Mouse (Mus musculus) R1 (cell line): ENCODE data around the gene Tmem240.
"Not testable (repeated sequence)": the region's sequence is repeated elsewhere in the genome, so short reads cannot be mapped to it uniquely, and the experiment has no call there.

Source experiments
- DNase-seq: peaks from one replicate; pipeline ENCODE4 v3.0.0-alpha.2; 2018; ENCODE audit warnings: low read depth, low spot score

Gene Tmem240

DNA sequence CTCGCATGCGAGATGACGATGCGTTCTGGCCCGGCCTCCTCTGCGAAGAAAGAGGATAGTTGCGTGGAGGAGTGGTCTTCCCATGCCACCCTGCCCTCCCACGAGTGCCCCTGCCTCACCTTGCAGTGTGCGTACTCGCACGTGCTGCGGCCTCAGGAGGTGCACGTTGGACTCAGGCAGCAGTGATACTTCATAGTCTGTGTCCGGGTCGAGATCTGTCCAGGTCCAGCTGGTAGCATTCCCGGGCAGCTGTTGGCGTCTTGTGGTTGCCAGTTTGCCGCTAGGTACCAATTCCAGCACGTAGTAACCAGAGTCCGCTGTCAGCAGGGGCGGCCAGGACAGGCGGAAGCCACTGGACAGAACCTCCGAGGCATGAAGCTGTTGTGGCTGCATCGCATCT lies 36.0 kb downstream of the Tmem240 start:
- DNase-seq = no peak

DNA sequence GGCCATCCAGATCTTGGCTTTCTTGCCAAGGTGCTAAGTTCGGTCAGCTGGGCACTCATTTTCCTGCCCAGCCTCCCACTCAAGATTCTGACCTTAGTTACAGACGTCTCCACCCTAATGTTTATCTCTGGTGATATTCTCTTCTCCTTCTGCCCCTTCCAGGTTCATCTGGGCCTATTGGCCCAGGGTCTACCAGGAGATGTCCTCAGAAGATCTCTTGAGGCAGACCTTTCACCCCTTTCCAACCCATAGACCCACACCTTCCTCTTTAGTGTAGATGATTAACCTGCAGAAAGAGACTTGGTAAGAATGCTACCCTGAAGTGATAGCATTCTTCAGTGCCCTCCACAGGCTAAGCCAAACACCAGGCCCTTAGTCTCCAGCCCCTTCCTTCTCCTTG lies 37.1 kb downstream of the Tmem240 start:
- no peak for DNase-seq

DNA sequence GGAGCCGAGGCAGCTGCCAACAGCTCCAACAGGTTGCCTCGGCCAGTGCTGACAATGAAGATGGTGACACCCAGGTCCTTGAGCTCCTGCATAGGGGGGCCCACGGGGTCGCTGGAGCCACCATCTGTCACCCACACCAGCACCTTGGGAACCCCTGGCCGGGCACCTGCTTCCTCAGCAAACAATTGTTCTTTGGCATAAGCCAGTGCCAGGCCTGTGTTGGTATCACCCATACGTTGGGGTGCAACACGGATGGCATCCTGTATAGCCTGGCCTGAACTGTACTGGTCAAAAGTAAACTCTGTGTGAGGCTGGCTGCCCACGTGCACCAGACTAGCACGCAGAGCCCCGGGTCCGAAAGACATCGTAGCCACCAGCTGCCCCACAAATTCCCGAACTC lies 38.2 kb downstream of the Tmem240 start:
- DNase-seq = no peak

DNA sequence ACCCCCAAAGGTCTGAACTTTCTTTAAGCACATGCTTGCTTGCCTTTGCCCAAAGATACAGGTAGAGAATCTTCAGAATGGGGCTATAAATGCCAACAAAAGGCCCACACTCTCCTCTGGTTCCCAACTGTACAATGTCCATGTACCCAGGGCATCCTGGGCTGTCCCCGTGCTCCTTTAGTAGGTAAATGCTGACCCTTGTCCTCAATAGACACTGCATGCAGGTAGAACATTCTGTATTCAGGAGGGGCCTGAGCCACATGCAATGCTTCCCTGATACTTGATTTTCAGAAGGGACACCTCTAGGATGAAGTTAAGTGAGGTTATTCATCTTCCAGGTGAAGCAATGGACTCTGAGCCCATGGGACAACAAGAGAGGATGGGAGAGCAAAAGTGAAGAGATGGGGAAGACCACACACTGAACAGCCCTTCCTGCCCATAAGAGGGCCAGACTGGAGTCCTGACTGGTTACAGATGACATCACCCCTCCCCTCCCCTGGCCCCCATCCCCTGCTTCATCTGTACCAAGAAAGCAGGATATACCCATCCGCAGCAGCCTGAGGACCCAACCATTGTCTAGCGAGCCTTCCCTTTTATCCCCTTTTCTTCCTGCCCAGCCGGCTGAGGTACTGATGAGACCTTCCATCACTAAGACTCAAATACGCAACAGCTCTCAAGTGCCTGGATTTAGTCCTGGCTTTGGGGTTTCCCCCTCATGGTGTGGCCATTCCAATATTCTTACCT lies 38.9 kb downstream of the Tmem240 start:
- no peak for DNase-seq

DNA sequence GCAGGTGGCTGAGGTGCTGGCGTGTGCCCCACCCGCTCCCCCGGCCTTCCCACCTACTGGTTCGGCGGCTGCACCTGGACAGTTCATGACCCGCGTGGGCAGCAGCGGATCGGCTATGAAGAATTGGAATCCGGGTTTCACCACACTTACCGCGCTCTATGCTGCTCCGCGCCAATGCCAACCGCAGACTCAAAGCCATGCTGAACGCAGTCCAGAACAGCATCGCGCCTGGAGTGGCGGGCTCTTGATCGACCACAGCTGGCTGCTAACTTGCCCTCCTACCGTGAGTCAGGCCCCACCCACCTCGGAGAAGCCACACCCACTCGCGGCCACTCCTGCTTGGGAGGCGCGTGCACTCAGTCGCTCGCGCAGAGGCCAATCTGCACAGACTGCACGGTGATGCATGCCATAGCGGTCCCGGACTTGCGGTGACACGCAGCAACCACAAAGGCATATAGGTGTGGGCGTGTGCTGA lies 39.7 kb downstream of the Tmem240 start, which contains the start of gene Vwa1:
Vwa1 (minus strand) TSS at position 419 of the 475 bp plus-strand sequence.
- DNase-seq = peak; percentile 91

DNA sequence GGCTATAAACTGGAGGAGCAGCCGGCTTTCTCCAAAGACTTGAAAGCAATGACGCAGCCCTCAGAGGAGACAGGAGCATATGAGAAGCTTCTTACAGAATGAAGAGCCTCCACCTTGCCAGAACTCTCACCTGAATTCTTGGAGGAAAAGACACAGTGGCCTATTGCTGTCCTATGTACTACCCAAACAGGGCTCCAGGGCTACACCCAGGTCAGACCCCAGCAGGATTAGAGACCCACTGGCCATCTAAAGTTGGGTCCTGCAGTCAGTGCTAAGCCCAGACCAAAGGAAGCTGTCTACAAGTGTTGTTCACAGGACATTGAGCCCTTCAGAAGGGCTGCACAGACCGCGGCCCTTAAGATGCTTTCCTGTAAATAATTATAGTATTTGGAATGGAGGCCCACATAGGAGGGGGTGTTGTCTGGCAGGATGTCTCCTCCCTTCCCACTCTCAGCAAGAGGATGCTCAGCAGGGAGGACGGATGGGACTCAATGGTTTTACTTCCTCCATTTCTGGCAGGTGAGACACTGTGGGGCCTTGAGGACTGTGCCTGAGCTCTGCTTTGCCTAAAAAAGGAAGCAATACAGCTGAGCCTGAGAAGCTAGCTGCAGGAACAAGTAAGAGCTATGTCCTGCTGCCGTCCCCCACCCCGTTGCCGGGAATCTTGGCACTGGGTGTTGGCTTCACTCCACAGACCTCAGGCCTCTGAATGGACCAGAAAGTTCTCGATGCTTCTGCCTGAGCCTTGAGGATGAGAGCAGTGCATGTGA lies 40.6 kb downstream of the Tmem240 start:
- DNase-seq = peak; percentile 66

DNA sequence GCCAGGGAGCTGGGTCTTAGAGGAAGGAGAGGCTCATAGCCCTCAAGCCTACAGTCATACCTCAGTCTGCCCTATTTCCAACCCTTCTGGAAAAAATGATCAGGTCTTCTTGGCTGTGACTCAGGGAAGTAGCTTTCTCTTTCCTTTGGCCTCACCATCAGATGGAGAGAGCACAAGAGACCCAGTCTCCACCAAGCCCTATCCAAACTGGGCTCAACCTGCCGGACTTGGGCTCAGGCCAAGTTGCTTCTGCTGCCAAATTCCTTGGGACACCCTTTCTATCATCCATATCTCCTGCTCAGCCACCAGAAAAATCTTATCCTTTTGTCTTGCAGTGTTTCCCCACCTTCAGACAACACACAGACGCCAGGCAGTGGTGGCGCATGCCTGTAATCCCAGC lies 41.3 kb downstream of the Tmem240 start:
- DNase-seq = no peak

DNA sequence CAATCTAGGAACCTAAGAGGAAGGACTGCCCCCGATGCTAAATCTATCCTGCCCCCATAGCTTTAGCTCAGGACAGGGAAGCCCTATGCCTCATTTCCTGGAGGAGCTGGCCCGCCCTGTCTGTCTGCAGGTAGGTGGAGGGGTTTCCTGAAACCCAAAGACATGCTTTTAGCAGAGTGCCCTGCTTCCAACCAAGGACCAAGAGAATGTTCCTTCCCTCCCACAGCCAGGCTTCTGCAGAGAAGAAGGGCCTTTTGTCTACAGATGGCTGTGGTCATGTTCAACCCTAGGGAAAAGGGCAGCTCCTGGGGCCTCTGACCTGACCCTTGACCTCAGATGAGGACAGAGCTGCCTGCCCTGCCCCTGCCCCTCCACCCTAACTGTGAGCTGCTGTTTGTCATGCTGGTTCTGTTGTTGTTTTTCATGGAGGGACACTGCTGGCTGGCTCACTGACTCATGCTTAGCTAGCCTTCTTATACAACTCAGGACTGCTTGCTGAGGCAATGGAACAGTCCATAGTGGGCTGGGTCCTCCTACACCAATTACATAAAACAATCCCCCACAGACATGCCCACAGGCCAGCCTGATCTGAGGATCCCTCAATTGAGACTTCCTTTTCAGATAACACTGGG lies 42.2 kb downstream of the Tmem240 start:
- no peak for DNase-seq

DNA sequence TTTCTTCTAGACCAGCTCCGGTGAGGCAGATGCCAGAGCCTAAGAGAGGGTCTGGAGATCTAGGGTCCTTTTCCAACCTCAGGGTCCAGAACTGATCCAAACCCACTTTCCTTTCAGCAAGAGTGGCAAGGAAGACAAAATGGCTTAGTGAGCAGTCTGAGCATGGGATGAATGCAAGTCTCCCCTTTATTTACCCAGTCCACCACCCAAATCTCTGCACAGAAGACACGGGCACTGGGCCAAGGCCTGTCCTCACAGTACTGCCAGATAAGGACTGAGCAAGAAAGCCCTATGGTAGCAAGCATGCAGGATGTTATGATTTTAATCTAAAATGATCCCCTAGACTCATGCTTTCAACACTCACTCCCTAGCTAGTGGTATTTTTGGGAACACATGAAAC lies 43.2 kb downstream of the Tmem240 start:
- DNase-seq = no peak

DNA sequence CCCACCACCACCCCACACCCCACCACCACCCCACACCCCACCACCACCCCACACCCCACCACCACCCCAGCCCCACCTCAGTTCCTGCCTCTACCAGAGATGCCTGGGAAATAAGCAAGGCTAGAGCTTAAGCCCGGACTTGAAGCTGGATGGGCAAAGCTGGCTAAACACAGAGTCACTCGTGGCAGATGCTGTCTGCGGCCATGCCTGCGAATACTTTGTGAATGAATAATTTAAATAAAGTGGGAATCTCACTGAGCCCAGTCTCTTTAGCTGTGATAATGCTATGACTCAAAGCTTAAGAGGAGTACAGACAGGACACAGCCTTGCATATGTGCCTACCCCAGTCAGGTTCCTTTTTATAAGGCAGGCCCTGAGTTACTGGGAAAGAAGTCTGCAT lies 44.9 kb downstream of the Tmem240 start:
- DNase-seq = no peak

DNA sequence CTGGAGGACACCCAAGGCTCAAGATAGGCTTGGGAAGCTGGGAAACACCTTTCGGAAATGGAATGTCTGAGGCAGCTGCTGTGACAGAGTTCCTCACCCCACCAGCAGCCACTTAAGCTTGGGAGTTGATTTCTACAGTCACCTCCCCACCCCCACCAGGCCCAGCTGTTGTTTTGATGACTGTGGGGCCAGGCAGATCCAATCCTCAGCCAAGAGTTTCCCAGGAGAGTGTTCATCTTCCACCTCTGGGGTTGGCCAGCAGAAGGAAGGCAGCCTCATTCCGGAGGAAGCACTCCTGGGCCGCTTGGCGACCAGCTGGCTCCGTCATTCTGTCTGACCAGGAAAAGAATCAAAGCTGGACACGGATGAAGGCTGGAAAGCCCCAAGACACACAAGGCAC lies 46.3 kb downstream of the Tmem240 start:
- DNase-seq = no peak

DNA sequence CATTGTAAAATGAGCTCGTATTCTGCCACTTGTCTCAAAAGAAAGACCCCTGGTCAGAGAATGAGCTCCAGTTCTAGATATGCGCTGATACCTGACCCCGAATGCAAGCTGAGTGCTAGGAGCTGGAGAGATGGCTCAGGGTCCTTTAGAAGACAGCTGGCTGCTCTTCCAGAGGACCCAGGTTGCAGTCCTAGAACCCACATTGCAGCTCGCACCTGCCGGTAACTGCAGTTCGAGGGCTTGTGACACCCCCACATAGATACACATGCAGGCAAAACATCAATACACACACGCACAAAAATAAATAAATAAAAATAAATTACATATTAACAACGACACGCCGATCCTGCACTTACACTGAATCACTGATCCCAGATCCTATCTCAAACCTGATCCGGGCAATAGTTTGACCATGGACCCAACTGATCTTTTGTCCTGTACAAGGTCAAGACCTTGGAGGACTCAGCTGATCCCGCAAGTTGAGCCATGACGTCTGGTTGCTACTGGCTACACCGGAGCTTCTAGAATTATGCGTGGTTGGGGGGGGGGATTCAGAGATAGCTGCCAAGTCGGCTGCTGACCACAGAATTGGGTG lies 49.0 kb downstream of the Tmem240 start:
- no peak for DNase-seq

DNA sequence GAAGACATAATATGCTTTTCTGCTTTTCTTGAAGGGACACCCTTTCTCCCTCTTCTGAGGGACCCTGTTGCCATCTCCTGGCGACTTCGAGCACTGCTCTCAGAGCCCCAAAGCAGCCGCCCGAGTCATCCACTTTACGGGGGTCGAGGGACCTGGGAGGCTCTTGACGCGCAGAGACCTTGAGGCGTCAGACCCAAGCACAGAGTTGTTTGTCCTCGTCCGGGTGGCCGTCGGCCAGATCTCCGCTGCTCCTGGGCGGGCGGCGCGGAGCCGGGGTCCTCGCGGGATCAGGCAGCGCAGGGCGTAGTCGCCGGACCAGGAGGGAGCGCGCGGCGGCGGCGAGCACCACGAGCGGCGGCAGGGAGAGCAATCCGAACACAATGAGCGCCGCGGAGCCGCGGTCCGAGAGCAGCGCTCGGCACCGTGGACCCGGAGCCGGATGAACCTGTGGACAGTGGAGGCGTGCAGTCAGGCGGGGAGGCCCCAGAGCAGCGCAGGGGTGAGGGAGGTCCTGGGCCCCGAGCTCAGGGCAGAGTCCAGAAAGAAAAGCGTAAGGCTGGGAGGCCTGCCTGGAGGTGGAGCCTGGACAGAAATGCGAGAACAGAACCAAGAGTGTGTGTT lies 49.6 kb downstream of the Tmem240 start:
- peak; percentile 86 for DNase-seq

DNA sequence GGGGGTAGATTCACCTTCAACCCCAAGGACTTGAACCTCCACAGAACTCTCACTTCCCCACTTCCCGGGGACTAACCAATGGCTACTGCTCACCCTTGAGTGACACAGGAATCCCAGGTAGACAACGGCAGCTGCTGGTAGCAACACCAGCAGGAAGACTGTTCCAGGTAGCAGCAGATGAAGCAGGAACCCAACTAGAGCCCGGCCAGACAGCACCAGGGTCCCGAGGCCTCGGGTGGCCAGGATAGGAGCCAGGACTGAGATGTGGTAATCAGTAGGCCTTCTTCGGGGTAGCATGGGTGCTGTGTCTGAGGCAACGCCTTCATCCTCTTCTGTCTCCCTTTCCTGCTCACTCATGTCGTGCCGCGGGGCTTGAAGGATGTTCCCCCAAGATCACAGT lies 50.6 kb downstream of the Tmem240 start:
- no peak for DNase-seq

DNA sequence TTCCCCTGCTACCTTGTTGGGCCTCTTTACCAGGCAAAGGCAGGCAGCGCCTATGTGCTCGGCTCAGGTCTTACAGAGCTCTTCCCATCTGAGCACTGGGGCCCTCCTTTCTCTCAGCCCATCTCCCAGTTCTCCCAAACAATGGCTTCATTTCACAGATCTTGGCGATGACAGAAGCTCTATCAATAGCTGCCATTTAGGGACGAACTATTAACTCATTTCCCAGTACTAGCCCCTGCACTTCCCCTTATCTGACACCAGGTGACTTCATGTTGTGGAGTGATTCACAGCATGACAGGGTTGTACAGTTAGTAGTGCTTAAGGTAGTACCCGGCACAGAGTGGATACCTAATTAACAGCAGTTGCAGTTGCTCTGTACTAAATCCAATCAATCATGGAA lies 51.2 kb downstream of the Tmem240 start, which contains the start of gene Tmem88b:
Tmem88b (minus strand) TSS at position 56 of the 400 bp plus-strand sequence.
- DNase-seq = peak; percentile 55

DNA sequence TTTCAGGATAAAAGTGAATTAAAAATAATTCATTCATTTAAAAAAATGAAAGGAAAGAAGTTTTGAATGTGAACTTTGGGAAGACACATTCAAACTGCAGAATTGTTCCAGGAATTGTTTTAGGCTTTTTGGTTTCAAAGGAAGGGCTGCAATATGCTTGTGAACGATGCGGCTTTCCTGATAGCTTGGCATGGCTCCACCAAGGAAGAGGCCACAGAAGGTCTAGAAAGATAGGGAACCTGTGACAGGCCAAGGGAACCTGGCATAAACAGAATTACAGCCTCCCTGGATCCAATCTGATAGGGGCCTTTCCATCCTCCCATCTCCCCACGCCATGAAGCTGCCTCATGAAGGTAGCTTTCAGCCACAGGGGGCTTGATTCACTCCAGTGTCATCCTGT lies 53.7 kb downstream of the Tmem240 start:
- no peak for DNase-seq

DNA sequence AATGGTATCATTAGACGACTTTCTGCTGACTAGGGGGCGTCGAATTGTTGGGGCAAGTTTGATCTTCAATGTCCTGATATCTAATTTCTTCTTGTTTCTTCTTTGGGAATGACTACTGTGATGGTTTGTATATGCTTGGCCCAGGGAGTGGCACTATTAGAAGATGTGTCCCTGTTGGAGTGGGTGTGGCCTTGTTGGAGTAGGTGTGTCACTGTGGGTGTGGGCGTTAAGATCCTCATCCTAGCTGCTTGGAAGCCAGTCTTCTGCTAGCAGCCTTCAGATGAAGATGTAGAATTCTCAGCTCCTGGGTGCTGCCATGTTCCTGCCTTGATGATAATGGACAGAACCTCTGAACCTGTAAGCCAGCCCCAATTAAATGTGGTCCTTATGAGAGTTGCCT lies 54.2 kb downstream of the Tmem240 start:
- not testable (repeated sequence) for DNase-seq

DNA sequence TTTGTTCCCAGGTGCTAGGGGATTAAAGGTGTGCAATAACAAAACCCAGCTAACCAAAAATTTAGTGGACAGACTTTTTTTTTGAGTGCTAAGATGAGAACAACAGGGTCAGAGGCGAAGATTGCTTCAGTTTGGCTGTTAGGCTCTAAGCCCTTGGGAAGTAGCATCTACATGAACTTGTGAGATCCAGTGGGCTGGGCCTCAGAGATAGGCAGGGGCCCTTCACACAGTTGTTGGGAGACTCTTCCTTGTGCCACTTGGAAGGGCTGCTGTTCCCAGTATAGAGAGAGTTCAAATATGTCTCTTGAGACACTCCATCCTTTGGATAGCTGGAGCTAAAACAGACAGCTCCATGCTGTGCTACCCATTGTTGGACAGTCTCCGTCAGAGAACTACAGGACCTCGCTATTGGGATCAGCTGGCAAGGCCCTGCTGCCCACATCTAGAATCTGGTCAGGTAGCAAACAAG lies 55.5 kb downstream of the Tmem240 start, which contains the start of gene Ankrd65:
Ankrd65 (plus strand) TSS at position 419 of the 469 bp plus-strand sequence.
- no peak for DNase-seq
